Mouse (Mus musculus) C2C12 (cell line): ENCODE results near the gene 4930539E08Rik. TPM values are rescaled to one million over a fixed set of nuclear protein-coding genes. Genes with fewer than 3 reads are reported as not detected.

Source experiments
- H3K27me3 ChIP-seq: one replicate; pipeline ENCODE4 v1.6.1; 2011; ENCODE audit not compliant: control insufficient read depth, insufficient read depth, insufficient read length
- H3K36me3 ChIP-seq: one replicate; pipeline ENCODE4 v1.6.1; 2011; ENCODE audit not compliant: control insufficient read depth, insufficient read depth
- H3K4me3 ChIP-seq: one replicate; pipeline ENCODE4 v1.5.1; 2011; ENCODE audit warnings: mild to moderate bottlenecking, control low read depth; ENCODE audit not compliant: poor library complexity, insufficient read depth, severe bottlenecking
- H3K79me2 ChIP-seq: one replicate; pipeline ENCODE4 v1.6.1; 2011; ENCODE audit not compliant: control insufficient read depth, insufficient read depth
- H3K79me3 ChIP-seq: one replicate; pipeline ENCODE4 v1.6.1; 2011; ENCODE audit warnings: low read depth, control low read depth
- H3ac ChIP-seq: one replicate; pipeline ENCODE3; 2011; ENCODE audit warnings: low read depth; ENCODE audit not compliant: control insufficient read depth, insufficient read length
- CEBPB ChIP-seq: IDR thresholded peaks from one replicate; pipeline ENCODE4 v1.6.1; 2011; ENCODE audit warnings: low read depth, mild to moderate bottlenecking, control low read depth, moderate library complexity
- CTCF ChIP-seq: IDR thresholded peaks from one replicate; pipeline ENCODE4 v1.5.1; 2011; ENCODE audit not compliant: control insufficient read depth, insufficient read depth, insufficient read length
- FOSL1 ChIP-seq: IDR thresholded peaks from one replicate; pipeline ENCODE4 v1.8.0; 2011; ENCODE audit warnings: mild to moderate bottlenecking, low read length; ENCODE audit not compliant: poor library complexity, insufficient read depth, severe bottlenecking
- MAX ChIP-seq: IDR thresholded peaks from one replicate; pipeline ENCODE4 v1.6.1; 2011; ENCODE audit warnings: mild to moderate bottlenecking, control low read depth
- MYOD1 ChIP-seq: IDR thresholded peaks from one replicate; pipeline ENCODE4 v1.6.1; 2011; ENCODE audit warnings: low read depth; ENCODE audit not compliant: control insufficient read depth, insufficient read length
- MYOG ChIP-seq: IDR thresholded peaks from one replicate; pipeline ENCODE4 v1.6.1; 2011; ENCODE audit not compliant: control insufficient read depth, insufficient read length; ENCODE audit errors: extremely low read depth
- USF1 ChIP-seq: IDR thresholded peaks from one replicate; pipeline ENCODE4 v1.6.1; 2011; ENCODE audit warnings: low read depth, mild to moderate bottlenecking, control low read depth, moderate library complexity
- polyA plus RNA-seq: library from polyadenylated mRNA; unstranded; fragments of >200 nt; fragmentation: generic; extraction: Trizol; gene quantifications from one replicate; pipeline ENCODE4 v1.2.1, GENCODE M21; 2012; ENCODE audit warnings: missing spikeins

4930539E08Rik gene
- polyA plus RNA-seq, 1 experiment, result 0.01 TPM

DNA sequence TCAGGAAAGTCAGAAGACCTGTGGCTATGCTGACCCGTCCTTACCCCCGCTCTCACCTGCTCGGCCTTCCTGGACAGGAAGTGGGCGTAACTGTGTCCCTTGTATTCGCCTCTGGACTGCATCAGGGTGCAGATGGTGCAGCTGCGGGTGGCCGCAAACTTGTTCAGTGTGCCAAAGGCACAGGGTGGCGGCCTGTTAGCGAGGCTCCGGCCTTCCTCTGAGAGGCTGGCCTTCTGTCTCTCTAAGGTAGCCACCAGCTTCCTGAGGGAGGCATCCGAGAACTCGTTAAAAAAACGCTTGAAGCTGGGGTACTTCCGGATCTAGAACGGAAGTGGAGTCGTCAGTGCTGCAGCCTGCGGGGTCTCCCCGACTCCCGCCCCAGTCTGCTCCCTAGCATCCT, 15.7 kb downstream of the 4930539E08Rik start:
- no peak for TF ChIP-seq MYOG
- TF ChIP-seq CTCF, result no peak
- no peak for TF ChIP-seq MAX
- no peaks in the 10 kb centered on the region for H3K79me2 ChIP-seq
- no peaks in the 10 kb centered on the region for H3K27me3 ChIP-seq
- no peaks in the 10 kb centered on the region for H3K79me3 ChIP-seq
- no peak overlapping the region for H3K4me3 ChIP-seq
- no peak overlapping the region for H3ac ChIP-seq
- no peaks in the 10 kb centered on the region for H3K36me3 ChIP-seq

DNA sequence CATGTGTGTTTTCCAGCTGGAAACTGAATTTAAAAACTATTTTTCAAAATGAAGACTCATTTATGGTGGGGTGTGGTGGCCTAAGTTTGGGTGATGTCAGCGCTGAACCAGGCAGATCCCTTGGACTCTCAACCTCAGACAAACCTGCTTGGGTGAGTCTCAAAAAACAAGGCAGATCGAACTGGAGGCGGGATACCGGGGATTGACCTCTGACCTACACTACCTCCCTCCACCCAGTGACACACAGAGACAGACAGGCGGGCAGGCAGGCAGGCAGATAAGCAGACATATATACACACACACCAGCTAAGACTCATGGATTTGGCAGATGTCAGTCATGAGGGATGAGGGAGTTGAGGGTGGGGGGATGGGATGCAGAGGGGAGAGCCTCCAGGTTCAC, 16.9 kb downstream of the 4930539E08Rik start:
- no peaks in the 10 kb centered on the region for H3K27me3 ChIP-seq
- no peaks in the 10 kb centered on the region for H3K79me3 ChIP-seq
- H3K4me3 ChIP-seq, result no peak overlapping the region
- no peaks in the 10 kb centered on the region for H3K79me2 ChIP-seq
- no peak overlapping the region for H3ac ChIP-seq
- TF ChIP-seq MYOD1 (no peak), MYOG (no peak)
- H3K36me3 ChIP-seq, result no peaks in the 10 kb centered on the region

DNA sequence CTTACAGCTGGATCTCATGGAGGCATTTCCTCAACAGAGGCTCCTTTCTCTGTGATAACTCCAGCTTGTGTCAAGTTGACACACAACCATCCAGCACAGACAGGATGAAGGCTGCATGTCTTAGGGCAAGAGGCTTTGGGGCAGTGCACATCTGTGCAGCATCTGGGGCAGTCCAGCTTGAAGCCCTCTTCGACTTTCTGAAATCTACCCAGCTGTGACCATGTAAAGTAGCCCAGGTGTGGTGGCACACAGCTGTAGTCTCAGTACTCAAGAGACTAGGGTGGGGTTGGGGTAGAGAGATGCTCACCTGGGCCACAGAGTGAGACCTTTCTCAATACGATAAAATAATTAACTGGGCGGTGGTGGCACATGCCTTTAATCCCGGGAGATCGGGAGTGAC, 17.3 kb downstream of the 4930539E08Rik start:
- H3K79me3 ChIP-seq, result no peaks in the 10 kb centered on the region
- H3K79me2 ChIP-seq, result no peaks in the 10 kb centered on the region
- H3K4me3 ChIP-seq, result no peak overlapping the region
- no peak overlapping the region for H3ac ChIP-seq
- H3K36me3 ChIP-seq, result no peaks in the 10 kb centered on the region
- no peak for TF ChIP-seq FOSL1
- no peak for TF ChIP-seq USF1
- TF ChIP-seq CTCF, result no peak
- TF ChIP-seq MYOG, result no peak
- no peak for TF ChIP-seq MYOD1
- no peak for TF ChIP-seq CEBPB
- no peak for TF ChIP-seq MAX
- no peaks in the 10 kb centered on the region for H3K27me3 ChIP-seq

DNA sequence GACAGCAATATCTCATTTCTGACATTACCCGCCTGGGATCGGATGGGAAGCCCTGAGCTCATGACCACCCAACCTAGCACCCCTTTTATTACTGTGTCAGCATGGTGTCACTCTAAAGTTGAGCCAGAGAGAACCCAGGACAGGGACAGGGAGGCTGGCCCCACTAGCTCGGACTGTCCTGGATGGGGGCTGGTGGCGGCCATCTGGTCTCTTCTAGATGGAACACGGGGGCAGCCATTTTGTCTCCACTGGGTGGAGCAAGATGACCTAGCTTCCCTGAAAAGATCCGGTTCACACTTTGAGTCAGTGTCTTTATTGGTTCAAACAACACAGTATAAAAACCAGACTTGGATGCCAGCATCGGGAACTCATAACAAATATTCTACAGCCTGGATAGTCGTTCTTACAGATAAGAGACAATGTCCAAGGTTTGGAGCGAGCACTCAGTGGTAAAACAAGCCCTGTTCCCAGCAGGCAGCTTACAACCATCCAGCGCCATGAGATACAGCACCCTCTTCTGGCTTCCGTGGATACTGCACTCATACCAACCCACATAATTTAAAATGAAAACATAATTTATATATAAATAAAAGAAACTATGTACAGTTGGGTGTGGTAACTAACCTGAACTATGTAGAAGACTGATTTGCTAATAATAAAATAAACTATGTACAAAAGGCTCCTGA, 18.9 kb downstream of the 4930539E08Rik start:
- Histone ChIP-seq H3K79me2 (no peaks in the 10 kb centered on the region), H3K79me3 (no peaks in the 10 kb centered on the region), H3ac (no peak overlapping the region), H3K36me3 (no peaks in the 10 kb centered on the region), H3K27me3 (no peaks in the 10 kb centered on the region), H3K4me3 (no peak overlapping the region)
- no peak for TF ChIP-seq MYOG
- TF ChIP-seq USF1, result no peak
- TF ChIP-seq CEBPB, result no peak
- no peak for TF ChIP-seq FOSL1
- no peak for TF ChIP-seq CTCF
- TF ChIP-seq MAX, result no peak
- TF ChIP-seq MYOD1, result no peak

DNA sequence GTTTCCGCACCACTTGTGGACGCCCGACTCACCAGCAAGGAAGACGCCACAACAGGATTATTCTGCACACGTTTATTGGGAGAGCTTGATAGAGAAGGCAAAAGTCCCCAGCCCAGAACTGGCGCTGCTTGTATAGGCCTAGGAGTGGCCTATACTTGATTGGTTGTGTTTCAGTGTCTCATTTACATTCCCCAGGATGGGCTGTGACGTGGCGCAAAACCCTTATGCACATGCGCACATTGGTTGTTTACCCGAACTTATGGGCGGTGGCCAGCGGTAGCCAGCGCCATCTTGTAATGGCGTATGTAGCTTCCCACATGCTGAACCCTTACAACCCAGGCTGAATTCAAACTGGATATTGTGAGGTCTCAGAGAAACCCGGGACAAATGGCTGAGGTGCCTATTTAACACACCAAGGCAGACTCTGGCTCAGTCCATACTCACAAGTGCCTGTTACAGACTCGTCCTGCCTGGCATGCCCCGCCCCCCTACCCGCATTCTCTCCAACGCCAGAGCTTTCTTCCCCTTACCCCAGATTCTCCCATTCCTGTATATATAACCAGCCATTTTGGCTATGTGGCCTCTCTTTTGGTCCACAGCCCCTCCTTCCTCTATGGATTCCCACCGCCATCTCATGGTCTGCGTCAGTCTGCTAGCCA, 19.8 kb downstream of the 4930539E08Rik start:
- Histone ChIP-seq H3K36me3 (no peaks in the 10 kb centered on the region), H3ac (no peak overlapping the region), H3K79me2 (no peaks in the 10 kb centered on the region), H3K27me3 (no peaks in the 10 kb centered on the region), H3K79me3 (no peaks in the 10 kb centered on the region), H3K4me3 (no peak overlapping the region)
- TF ChIP-seq MYOG (no peak), MAX (no peak), FOSL1 (no peak), MYOD1 (no peak), USF1 (no peak), CTCF (no peak), CEBPB (no peak)
